Mouse (Mus musculus): ENCODE measurements around the gene Rps16.
A peak's percentile ranks its signal among the peaks of the same experiment; 100 is the strongest.
"Not testable (repeated sequence)": the region's sequence is repeated elsewhere in the genome, so short reads cannot be mapped to it uniquely, and the experiment has no call there.

Rps16 gene

GRCm38 (mm10) chr7:28387384-28387783 lies 36.9 kb downstream of the Rps16 start:
- DNase-seq (ENCODE audit: low spot score in 2 of 2), result not testable (repeated sequence)

GRCm38 (mm10) chr7:28390331-28390730 lies 39.9 kb downstream of the Rps16 start:
- no peak for DNase-seq (ENCODE audit: low spot score in 2 of 2)

- peak; percentile 98 for DNase-seq (ENCODE audit: low spot score in 2 of 2)
Observed at GRCm38 (mm10) chr7:28392429-28393271, 42.2 kb downstream of the Rps16 start, which contains the start of the genes Med29 and Paf1. Gene Med29 (minus strand): TSS chr7:28392708. Gene Paf1 (plus strand): TSS chr7:28392951.

GRCm38 (mm10) chr7:28393272-28393951 lies 43.0 kb downstream of the Rps16 start:
- DNase-seq (ENCODE audit: low spot score in 2 of 2), result no peak

GRCm38 (mm10) chr7:28395425-28395824 lies 45.0 kb downstream of the Rps16 start:
- DNase-seq (ENCODE audit: low spot score in 2 of 2), result no peak

- no peak for DNase-seq (ENCODE audit: low spot score in 2 of 2)
Observed at GRCm38 (mm10) chr7:28398000-28398399, 47.5 kb downstream of the Rps16 start.

- DNase-seq (ENCODE audit: low spot score in 2 of 2), result no peak
Observed at GRCm38 (mm10) chr7:28398696-28399340, 48.4 kb downstream of the Rps16 start.

GRCm38 (mm10) chr7:28401030-28401429 lies 50.6 kb downstream of the Rps16 start:
- no peak for DNase-seq (ENCODE audit: low spot score in 2 of 2)

- DNase-seq (ENCODE audit: low spot score in 2 of 2), result no peak
Observed at GRCm38 (mm10) chr7:28401942-28402341, 51.5 kb downstream of the Rps16 start.

Measured in right cerebral cortex, adult 2 months (tissue).